Mouse (Mus musculus) forebrain, embryonic 13.5 days (tissue): ENCODE data around the gene Hmg20a. TPM values are rescaled to one million over a fixed set of nuclear protein-coding genes. Genes with fewer than 3 reads are reported as not detected.

Source experiments
- ATAC-seq: fragments of 200-750 bp; cut with Nextera tagmentation; 2 replicates; pipeline ENCODE4 v1.8.0; 2017
- H3K27ac ChIP-seq: fragments of 300-500 bp; sonication (generic); 2 replicates; pipeline ENCODE4 v1.5.1; 2015; ENCODE audit warnings: inconsistent platforms, mild to moderate bottlenecking, moderate library complexity
- H3K27me3 ChIP-seq: fragments of 300-500 bp; sonication (generic); 2 replicates; pipeline ENCODE4 v1.6.1; 2015; ENCODE audit warnings: mild to moderate bottlenecking, inconsistent platforms
- H3K36me3 ChIP-seq: fragments of 300-500 bp; sonication (generic); 2 replicates; pipeline ENCODE4 v1.6.1; 2015; ENCODE audit warnings: mild to moderate bottlenecking, inconsistent platforms; ENCODE audit not compliant: poor library complexity, severe bottlenecking
- H3K4me1 ChIP-seq: fragments of 300-500 bp; sonication (generic); 2 replicates; pipeline ENCODE4 v1.6.1; 2015; ENCODE audit warnings: inconsistent platforms
- H3K4me2 ChIP-seq: fragments of 300-500 bp; sonication (generic); 2 replicates; pipeline ENCODE4 v1.6.1; 2015; ENCODE audit warnings: inconsistent platforms, mild to moderate bottlenecking, moderate library complexity
- H3K4me3 ChIP-seq: fragments of 300-500 bp; sonication (generic); 2 replicates; pipeline ENCODE4 v1.5.1; 2015; ENCODE audit warnings: mild to moderate bottlenecking, inconsistent platforms
- H3K9ac ChIP-seq: fragments of 300-500 bp; sonication (generic); 2 replicates; pipeline ENCODE4 v1.6.1; 2015; ENCODE audit warnings: mild to moderate bottlenecking, inconsistent platforms
- H3K9me3 ChIP-seq: fragments of 300-500 bp; sonication (generic); replicated peaks from 2 replicates; pipeline ENCODE4 v1.6.1; 2016; ENCODE audit warnings: inconsistent platforms
- WGBS: fragments of 180-500 bp; shearing (Covaris S2); methylation state at CpG from one replicate; pipeline ENCODE4 v1.1.7; 2015; 5-methylcytosine and 5-hydroxymethylcytosine counted together
- polyA plus RNA-seq: library from polyadenylated mRNA; unstranded; fragments of >200 nt; fragmentation: Nextera tagmentation; extraction: Ambion mirVana; gene quantifications from 2 replicates; pipeline ENCODE4 v1.2.1, GENCODE M21; 2015

Gene Hmg20a
- polyA plus RNA-seq, 1 experiment from 2014 or later, result 72.3 TPM

GRCm38 (mm10) chr9:56512486-56512885 lies 94.1 kb downstream of the Hmg20a start:
- Histone ChIP-seq H3K4me3 (no peak overlapping the region), H3K4me2 (no peak overlapping the region), H3K27me3 (no peaks in the 10 kb centered on the region), H3K9me3 (no peaks in the 10 kb centered on the region), H3K4me1 (peaks cover 13% of the 10 kb centered on the region), H3K9ac (no peak overlapping the region), H3K27ac (no peak overlapping the region), H3K36me3 (no peaks in the 10 kb centered on the region)
- 84% methylated on average over 4 of the region's 4 CpGs for WGBS
- ATAC-seq, result no peak

DNA sequence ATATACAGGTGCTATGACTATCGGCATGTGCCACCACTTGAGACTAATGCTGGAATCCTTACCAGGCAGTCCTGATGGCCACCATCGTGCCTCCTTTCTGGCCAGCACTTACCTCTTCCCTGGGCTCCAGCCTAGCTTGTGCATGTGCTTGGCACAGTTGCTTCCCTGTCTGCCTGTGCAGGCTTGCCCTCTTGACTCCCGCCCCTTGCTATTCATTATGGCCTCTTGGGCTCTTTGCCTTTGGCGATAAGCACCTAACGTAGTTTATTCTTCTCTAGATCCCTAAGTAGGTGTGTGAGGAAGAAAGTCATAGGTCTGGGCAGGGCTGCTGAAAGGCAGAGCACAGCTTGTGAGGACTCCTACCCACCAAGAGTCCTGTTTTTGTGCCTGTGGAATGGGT lies 96.7 kb downstream of the Hmg20a start:
- no peak overlapping the region for H3K27ac ChIP-seq
- no peak overlapping the region for H3K4me2 ChIP-seq
- no peak overlapping the region for H3K9ac ChIP-seq
- H3K4me3 ChIP-seq, result no peak overlapping the region
- peaks cover 9% of the 10 kb centered on the region; the same call in 1 of the 2 replicates for H3K4me1 ChIP-seq
- no peaks in the 10 kb centered on the region for H3K36me3 ChIP-seq
- H3K27me3 ChIP-seq, result no peaks in the 10 kb centered on the region
- ATAC-seq, result no peak
- WGBS, result 81% methylated on average over 5 of the region's 5 CpGs
- no peaks in the 10 kb centered on the region for H3K9me3 ChIP-seq

DNA sequence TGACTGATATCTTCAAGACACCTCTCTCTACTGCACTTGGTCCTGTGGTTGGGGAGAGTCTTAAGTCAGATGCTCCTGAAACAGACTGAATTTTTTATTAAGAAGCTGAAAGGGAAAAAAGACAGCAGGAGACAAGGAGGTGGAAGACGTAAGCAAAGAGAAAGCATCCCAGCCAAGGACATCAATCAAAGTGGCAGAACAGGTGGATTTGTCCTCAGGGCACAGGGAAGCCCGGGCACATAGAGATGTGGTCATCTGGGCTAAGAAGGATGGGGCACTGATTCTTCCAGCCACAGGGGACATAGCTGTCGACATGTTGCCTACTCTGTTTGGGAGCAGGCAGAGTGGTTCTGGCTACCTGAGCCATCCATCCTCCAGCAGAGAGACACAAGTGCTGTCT lies 97.8 kb downstream of the Hmg20a start:
- no peak overlapping the region for H3K9ac ChIP-seq
- H3K4me3 ChIP-seq, result no peak overlapping the region
- H3K27ac ChIP-seq, result no peak overlapping the region
- no peaks in the 10 kb centered on the region for H3K9me3 ChIP-seq
- H3K36me3 ChIP-seq, result no peaks in the 10 kb centered on the region
- ATAC-seq, result no peak
- H3K4me1 ChIP-seq, result peaks cover 9% of the 10 kb centered on the region; the same call in 1 of the 2 replicates
- H3K4me2 ChIP-seq, result no peak overlapping the region
- WGBS, result 74% methylated on average over 3 of the region's 3 CpGs
- H3K27me3 ChIP-seq, result no peaks in the 10 kb centered on the region

DNA sequence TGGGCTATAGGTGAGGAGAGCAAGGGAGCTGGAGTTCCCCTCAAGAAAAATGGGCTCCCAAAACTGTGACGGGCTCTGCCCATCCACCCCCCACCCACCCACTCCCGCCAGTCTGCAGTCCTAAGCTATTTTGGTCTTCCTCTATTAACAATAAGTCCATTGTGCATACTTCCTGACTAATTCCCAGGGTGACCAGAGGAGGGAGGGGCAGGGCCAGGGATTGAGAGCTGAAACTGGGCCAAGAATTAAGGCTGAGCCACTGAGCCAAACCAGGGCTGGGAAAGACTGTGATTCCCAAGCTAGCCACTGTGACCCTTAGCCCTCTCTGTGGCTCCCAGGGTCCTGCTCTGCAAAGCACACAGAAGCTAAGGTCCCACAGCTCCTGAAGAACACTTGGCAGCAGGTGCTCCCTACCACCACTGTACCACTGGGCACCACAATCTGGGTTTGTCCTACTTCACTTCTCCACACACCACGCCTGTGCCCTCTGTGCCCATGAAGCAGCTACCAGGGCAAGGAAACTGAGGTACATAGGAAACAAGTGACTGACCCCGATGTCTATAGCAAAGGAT lies 98.4 kb downstream of the Hmg20a start:
- no peak for ATAC-seq
- no peaks in the 10 kb centered on the region for H3K27me3 ChIP-seq
- 56% methylated on average over 4 of the region's 4 CpGs for WGBS
- H3K27ac ChIP-seq, result no peak overlapping the region
- no peak overlapping the region for H3K9ac ChIP-seq
- H3K4me3 ChIP-seq, result no peak overlapping the region
- no peaks in the 10 kb centered on the region for H3K9me3 ChIP-seq
- peaks cover 9% of the 10 kb centered on the region; the same call in 1 of the 2 replicates for H3K4me1 ChIP-seq
- H3K4me2 ChIP-seq, result no peak overlapping the region
- H3K36me3 ChIP-seq, result no peaks in the 10 kb centered on the region

DNA sequence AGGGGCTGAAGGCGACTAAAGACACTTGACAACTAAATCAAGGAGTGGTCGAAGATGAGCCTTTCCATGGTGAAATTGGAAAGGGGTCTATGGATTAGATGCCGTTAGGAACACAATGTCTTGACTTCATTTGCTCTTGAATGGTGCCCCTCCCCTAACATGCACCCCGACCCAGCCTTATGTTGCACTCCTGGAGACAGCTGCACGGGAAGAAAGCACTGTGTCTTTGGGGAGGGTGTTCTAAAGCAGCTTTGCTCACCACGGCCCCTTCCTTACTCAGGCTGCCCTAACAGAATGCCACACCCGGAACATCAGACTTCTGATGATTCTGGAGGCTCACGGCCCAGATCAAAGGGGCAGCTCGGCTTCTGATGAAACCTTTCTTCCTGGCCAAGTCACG lies 103.9 kb downstream of the Hmg20a start:
- Histone ChIP-seq H3K4me2 (no peak overlapping the region), H3K27me3 (no peaks in the 10 kb centered on the region), H3K9me3 (no peaks in the 10 kb centered on the region), H3K4me1 (no peaks in the 10 kb centered on the region), H3K27ac (no peak overlapping the region), H3K9ac (no peak overlapping the region), H3K4me3 (no peak overlapping the region), H3K36me3 (no peaks in the 10 kb centered on the region)
- ATAC-seq, result no peak
- WGBS, result 62% methylated on average over 10 of the region's 10 CpGs

- Histone ChIP-seq H3K9me3 (no peaks in the 10 kb centered on the region), H3K9ac (no peak overlapping the region)
Observed at GRCm38 (mm10) chr9:56527951-56528350, 109.5 kb downstream of the Hmg20a start.

GRCm38 (mm10) chr9:56531991-56532390 lies 113.6 kb downstream of the Hmg20a start:
- Histone ChIP-seq H3K36me3 (no peaks in the 10 kb centered on the region), H3K27me3 (peaks cover 7% of the 10 kb centered on the region), H3K9me3 (no peaks in the 10 kb centered on the region), H3K27ac (no peak overlapping the region), H3K4me1 (peaks cover 8% of the 10 kb centered on the region), H3K4me3 (no peak overlapping the region), H3K4me2 (no peak overlapping the region), H3K9ac (no peak overlapping the region)
- ATAC-seq, result no peak

More at GRCm38 (mm10) chr9:56527951-56528350, 109.5 kb downstream of the Hmg20a start:
- ATAC-seq, result no peak
- WGBS, result 16% methylated on average over 4 of the region's 4 CpGs
- H3K27ac ChIP-seq, result no peak overlapping the region
- no peaks in the 10 kb centered on the region for H3K4me1 ChIP-seq
- H3K27me3 ChIP-seq, result no peaks in the 10 kb centered on the region
- H3K4me2 ChIP-seq, result no peak overlapping the region
- H3K36me3 ChIP-seq, result no peaks in the 10 kb centered on the region
- H3K4me3 ChIP-seq, result no peak overlapping the region

GRCm38 (mm10) chr9:56533916-56534315 lies 115.5 kb downstream of the Hmg20a start:
- H3K9me3 ChIP-seq, result no peaks in the 10 kb centered on the region
- H3K4me3 ChIP-seq, result no peak overlapping the region
- no peak overlapping the region for H3K4me2 ChIP-seq
- H3K9ac ChIP-seq, result no peak overlapping the region
- peaks cover 8% of the 10 kb centered on the region for H3K4me1 ChIP-seq
- 65% methylated on average over 9 of the region's 9 CpGs for WGBS
- no peak for ATAC-seq
- H3K36me3 ChIP-seq, result no peaks in the 10 kb centered on the region
- peaks cover 18% of the 10 kb centered on the region for H3K27me3 ChIP-seq
- H3K27ac ChIP-seq, result no peak overlapping the region

DNA sequence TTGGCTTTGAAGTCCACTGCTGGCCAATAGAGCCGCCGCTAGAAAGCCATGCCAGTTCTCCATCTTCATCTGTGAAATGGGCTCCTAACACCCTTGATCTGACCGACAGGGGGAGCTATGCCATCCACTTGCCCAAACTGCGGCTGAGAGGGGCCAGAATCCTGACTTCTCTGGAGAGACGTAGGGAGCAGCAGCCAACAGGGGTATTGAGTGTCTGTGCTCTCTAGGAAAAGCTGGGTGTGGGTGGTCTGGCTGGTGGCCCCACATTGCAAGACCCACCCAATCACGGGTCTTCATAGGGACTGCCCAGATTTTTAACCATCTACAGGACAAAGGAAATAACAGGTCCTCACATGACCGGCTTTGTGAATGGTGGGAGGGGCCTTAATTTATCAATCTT lies 116.3 kb downstream of the Hmg20a start:
- Histone ChIP-seq H3K27me3 (peaks cover 20% of the 10 kb centered on the region), H3K4me2 (no peak overlapping the region), H3K4me1 (peaks cover 8% of the 10 kb centered on the region), H3K36me3 (no peaks in the 10 kb centered on the region), H3K9me3 (no peaks in the 10 kb centered on the region), H3K4me3 (no peak overlapping the region), H3K27ac (no peak overlapping the region), H3K9ac (no peak overlapping the region)
- 49% methylated on average over 7 of the region's 7 CpGs for WGBS
- ATAC-seq, result no peak

DNA sequence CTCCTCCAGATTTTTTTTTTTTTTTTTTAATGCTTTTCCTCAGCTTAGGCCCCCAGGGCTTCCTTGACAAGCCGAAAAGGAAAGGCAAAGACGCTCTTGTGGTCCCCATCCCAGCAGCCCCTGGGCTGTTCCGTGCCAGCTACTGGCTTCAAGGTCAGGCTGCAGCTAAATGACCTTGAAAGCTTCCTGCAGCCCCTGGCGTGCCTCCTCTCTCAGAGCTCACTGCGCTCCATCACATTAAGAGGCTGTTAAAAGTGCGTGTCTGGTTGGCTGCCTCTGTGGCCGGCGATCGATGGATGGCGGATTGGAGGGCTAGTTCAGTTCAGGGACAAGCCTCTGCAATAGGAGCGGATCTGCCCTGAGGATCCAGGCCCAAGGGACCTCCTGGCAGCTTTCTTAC lies 117.0 kb downstream of the Hmg20a start:
- Histone ChIP-seq H3K4me3 (no peak overlapping the region), H3K9me3 (no peaks in the 10 kb centered on the region), H3K27ac (no peak overlapping the region), H3K4me1 (peaks cover 8% of the 10 kb centered on the region), H3K27me3 (peaks cover 20% of the 10 kb centered on the region), H3K4me2 (peak overlapping the region; percentile 24; the same call in 1 of the 2 replicates), H3K9ac (no peak overlapping the region), H3K36me3 (no peaks in the 10 kb centered on the region)
- ATAC-seq, result 0 out of 2 replicates have a peak, but pooled peaks have one; percentile 19
- WGBS, result 34% methylated on average over 11 of the region's 11 CpGs

DNA sequence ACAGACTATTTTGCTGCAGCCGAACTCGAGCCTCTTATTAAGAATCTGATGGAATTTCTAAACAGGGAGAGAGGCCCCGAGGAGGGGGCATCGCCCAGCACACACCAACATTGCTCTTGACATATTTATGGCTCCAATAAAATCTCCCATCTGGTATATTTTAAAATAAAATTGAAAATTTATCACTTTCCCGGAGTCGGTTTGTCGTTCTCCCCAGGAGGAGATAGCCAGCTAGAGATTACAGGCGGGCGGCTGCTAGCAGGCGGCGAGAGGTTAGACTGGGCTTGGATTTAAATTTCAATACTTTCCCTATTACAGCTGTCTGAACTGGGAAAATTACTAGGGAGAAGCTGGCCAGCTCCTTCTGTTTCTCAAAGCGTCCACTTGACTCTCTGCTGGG lies 121.6 kb downstream of the Hmg20a start:
- Histone ChIP-seq H3K27ac (no peak overlapping the region), H3K27me3 (peaks cover 13% of the 10 kb centered on the region), H3K36me3 (no peaks in the 10 kb centered on the region), H3K9me3 (no peaks in the 10 kb centered on the region), H3K9ac (no peak overlapping the region), H3K4me1 (peaks cover 8% of the 10 kb centered on the region), H3K4me3 (no peak overlapping the region), H3K4me2 (no peak overlapping the region)
- WGBS, result 77% methylated on average over 12 of the region's 12 CpGs
- ATAC-seq, result no peak

DNA sequence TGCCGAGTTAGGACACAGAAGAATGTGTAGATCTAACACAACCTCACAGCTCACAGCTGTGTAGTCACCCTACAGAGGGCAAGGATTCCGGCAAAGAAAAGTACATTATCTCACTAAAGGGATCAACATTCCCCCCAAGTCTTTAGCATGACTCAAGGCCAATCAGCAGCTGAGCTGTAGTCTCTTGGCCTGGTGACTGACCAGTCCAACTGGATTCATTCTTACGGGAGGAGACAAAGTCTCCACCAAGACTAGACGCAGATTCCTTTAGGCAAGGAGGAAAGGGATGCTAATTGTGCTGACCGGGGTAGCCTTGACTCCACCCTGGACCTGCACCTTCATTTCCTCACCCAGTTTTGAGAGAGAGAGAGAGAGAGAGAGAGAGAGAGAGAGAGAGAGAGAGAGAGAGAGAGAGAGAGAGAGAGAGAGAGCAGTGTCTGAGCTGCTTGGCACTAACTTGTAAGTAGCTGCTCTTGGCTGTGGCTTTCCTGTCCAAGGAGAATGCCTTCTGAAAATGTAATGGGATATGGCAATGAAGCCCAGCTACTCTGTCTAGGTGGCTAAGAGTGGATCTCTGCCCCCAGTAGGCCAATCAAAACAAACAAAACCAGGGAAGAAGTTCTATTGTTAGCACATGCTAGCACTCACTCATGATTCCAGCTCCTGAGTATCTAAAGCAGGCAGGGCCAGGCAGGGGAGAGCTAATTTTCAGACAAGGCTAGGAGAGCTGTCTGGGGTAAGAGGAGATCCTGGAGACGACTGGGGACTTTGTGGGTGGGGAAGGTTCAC lies 126.5 kb downstream of the Hmg20a start:
- no peak overlapping the region for H3K27ac ChIP-seq
- peaks cover 7% of the 10 kb centered on the region; the same call in 1 of the 2 replicates for H3K27me3 ChIP-seq
- no peak overlapping the region for H3K4me2 ChIP-seq
- no peak overlapping the region for H3K9ac ChIP-seq
- no peaks in the 10 kb centered on the region for H3K36me3 ChIP-seq
- 75% methylated on average over 6 of the region's 6 CpGs for WGBS
- H3K4me1 ChIP-seq, result no peaks in the 10 kb centered on the region
- no peak overlapping the region for H3K4me3 ChIP-seq
- no peaks in the 10 kb centered on the region for H3K9me3 ChIP-seq
- no peak for ATAC-seq
